Mouse (Mus musculus): ENCODE measurements around the gene Cfap97d1. TPM values are rescaled to one million over a fixed set of nuclear protein-coding genes. Genes with fewer than 3 reads are reported as not detected.

Cfap97d1 gene
- polyA plus RNA-seq, 1 experiment from 2014 or later = not detected

DNA sequence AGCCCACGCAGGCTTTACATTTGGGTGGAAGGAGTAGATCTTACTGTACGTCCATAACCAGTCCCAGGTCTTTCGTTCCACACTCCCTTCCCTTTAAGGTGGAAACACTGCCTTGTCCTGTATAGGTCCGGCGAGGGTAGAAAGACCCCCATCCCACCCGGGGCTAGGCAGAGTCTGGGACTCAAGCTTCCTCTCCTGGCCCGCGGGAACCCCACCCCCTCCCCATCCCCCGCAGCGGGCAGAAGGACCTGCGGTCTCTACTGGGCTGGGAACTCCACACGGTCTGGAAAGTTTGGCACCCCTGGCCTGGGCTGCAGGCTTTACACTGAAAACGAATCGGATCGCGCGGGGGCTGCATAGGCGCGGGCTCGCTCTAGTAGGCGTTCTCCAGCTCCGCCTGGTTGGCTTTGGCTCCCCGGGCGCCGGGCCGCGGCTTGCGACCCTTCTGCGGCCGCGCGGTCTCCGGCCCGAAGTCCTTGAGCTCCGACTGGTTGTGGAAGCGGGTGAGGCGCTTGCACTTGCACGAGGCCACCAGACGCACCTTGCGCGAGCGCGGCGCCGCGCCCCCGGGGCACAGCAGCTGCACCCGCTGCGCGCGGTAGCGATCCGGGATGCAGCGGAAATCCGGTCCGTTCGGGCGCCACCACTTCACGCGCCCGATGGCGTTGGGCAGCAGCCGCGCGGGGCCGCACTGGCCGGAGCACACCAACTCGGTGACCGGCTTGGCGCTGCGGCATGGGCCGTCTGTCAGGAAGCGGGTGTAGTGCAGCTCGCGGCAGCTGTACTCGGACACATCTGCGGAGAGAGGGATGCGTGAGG, 20.4 kb upstream of the Cfap97d1 start:
- H3K36me3 ChIP-seq = no peaks in the 10 kb centered on the region
- peak overlapping the region; percentile 56 for H3K4me3 ChIP-seq (replicated peaks)
- H3K27me3 ChIP-seq = peaks cover 89% of the 10 kb centered on the region
- H3K27ac ChIP-seq = no peak overlapping the region; the same call in 1 of the 2 replicates
- H3K4me2 ChIP-seq = peak overlapping the region; percentile 95
- H3K4me1 ChIP-seq (replicated peaks) = peaks cover 54% of the 10 kb centered on the region
- no peaks in the 10 kb centered on the region for H3K9me3 ChIP-seq
- under 1% methylated on average over 78 of the region's 78 CpGs for WGBS
- peak overlapping the region; percentile 62 for H3K9ac ChIP-seq (replicated peaks)
- no peak for ATAC-seq (ENCODE audit: insufficient number of reproducible peaks, insufficient read depth, low FRiP score, low TSS enrichment, low read depth)

DNA sequence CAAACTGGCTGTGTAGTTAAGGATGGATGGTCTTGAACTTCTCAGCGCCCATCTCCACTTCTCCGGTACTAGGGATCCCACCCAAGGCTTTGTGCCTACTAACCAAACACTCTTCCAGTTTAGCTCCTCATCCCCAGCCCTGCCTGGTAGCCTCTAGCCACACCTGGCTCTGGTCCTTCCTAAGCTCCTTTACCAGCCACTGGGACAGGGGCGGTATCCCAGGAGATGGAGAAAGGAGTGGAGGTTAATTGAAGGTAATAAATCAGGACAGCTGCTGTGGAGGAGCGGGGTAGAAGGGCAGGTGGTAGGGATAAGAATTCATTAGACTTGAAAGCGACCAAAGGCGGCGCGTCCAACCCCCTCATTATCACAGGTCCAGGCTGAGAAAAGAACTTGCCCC, 19.4 kb upstream of the Cfap97d1 start:
- peak overlapping the region; percentile 95; the same call in 1 of the 2 replicates for H3K4me2 ChIP-seq
- no peak overlapping the region for H3K9ac ChIP-seq (replicated peaks)
- WGBS = 1% methylated on average over 8 of the region's 8 CpGs
- peaks cover 88% of the 10 kb centered on the region for H3K27me3 ChIP-seq
- no peaks in the 10 kb centered on the region for H3K9me3 ChIP-seq
- no peak for ATAC-seq (ENCODE audit: insufficient number of reproducible peaks, insufficient read depth, low FRiP score, low TSS enrichment, low read depth)
- no peaks in the 10 kb centered on the region for H3K36me3 ChIP-seq
- no peak overlapping the region for H3K27ac ChIP-seq
- peak overlapping the region; percentile 56; the same call in 1 of the 2 replicates for H3K4me3 ChIP-seq (replicated peaks)
- H3K4me1 ChIP-seq (replicated peaks) = peaks cover 55% of the 10 kb centered on the region

DNA sequence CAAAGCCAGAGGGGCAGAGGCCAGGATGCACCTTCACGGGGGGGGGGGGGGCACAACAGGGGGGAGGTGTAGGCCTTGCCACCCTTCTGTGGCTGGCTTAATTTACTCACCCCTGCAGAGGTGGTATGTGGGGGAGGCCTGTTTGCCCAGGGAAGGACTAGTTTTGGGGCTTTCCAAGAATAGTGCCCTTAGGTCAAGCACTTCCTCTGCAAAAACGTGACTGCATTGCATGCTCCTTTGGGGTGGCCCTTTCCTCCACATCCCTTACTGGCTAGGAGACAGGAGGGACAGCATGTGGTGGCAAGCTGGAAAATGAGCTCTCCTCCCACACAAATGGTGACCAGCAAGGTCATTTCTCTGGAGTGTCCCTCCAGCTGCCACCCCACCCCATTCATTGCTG, 18.5 kb upstream of the Cfap97d1 start:
- Histone ChIP-seq H3K4me3 (replicated peaks) (peak overlapping the region; percentile 6; the same call in 1 of the 2 replicates), H3K27ac (no peak overlapping the region), H3K9ac (replicated peaks) (no peak overlapping the region), H3K36me3 (no peaks in the 10 kb centered on the region), H3K4me1 (replicated peaks) (peaks cover 55% of the 10 kb centered on the region), H3K4me2 (peak overlapping the region; percentile 95; the same call in 1 of the 2 replicates), H3K27me3 (peaks cover 84% of the 10 kb centered on the region), H3K9me3 (no peaks in the 10 kb centered on the region)
- WGBS = 19% methylated on average over 2 of the region's 2 CpGs
- no peak for ATAC-seq (ENCODE audit: insufficient number of reproducible peaks, insufficient read depth, low FRiP score, low TSS enrichment, low read depth)

DNA sequence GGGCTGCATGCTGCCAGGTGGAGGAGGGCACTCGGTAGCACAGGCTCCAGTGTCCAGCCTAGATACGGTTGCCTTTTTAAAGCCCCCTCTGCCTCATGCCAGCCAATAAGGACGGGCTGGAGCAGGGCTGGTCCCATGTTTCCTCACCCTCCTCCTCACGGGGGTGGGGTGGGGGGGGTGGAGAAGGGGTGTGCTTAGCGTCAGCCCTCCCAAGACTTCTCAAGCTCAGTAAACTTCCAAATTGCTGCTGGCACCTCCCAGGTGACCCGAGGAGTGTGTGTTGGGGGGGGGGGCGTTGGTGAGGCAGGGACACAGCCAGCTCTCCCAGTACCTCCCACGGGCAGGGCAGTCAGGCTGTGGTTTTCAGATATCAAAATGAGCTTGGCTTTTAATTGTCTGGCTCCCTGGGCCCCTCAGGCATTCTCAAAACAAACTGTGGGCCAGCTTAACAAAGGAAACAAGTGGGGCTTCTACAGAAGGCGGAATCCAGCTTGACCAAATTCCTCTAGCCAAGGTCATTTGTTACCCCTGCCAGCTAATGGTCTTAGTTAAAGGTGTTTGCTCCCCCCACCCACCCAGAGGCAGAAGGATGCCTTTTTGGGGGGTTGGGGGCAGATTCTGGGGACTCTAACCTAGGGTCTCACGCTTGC, 17.0 kb upstream of the Cfap97d1 start, which contains the start of gene Sost:
Sost (minus strand) TSS at position 51 of the 650 bp plus-strand sequence.
- Histone ChIP-seq H3K4me2 (peak within 1 kb of the TSS; percentile 13; the same call in 1 of the 2 replicates), H3K27ac (no peak within 1 kb of the TSS), H3K27me3 (peaks cover 69% of the 10 kb centered on the region), H3K4me1 (replicated peaks) (peaks cover 53% of the 10 kb centered on the region), H3K9me3 (no peaks in the 10 kb centered on the region), H3K36me3 (no peaks in the 10 kb centered on the region), H3K9ac (replicated peaks) (no peak within 1 kb of the TSS), H3K4me3 (replicated peaks) (peak within 1 kb of the TSS; percentile 6; the same call in 1 of the 2 replicates)
- 18% methylated on average over 10 of the region's 10 CpGs for WGBS
- no peak for ATAC-seq (ENCODE audit: insufficient number of reproducible peaks, insufficient read depth, low FRiP score, low TSS enrichment, low read depth)

DNA sequence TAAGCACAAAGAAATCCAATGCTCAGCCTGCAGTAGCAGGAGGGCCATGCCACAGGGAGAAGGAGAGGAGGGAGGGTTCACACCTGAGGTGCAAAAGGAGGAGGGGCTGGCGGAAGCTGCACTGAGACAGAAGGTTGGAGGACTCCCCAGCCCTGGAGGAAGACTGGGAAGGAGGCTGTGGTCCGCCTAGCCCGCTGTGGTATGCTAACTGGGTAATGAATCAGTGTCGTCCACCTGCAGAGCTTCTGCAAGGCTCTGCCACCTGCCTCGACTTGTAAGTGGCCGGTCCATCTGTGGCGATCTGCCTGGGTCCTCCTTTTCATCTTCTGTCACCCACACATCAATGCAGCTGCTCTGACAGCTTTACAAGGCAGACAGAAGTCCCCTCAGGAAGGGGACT, 15.8 kb upstream of the Cfap97d1 start:
- Histone ChIP-seq H3K4me2 (no peak overlapping the region), H3K9me3 (no peaks in the 10 kb centered on the region), H3K27ac (no peak overlapping the region), H3K36me3 (no peaks in the 10 kb centered on the region), H3K4me1 (replicated peaks) (peaks cover 47% of the 10 kb centered on the region), H3K9ac (replicated peaks) (no peak overlapping the region), H3K27me3 (peaks cover 57% of the 10 kb centered on the region), H3K4me3 (replicated peaks) (no peak overlapping the region)
- 2% methylated on average over 7 of the region's 7 CpGs for WGBS
- no peak; the same call in 1 of the 2 replicates for ATAC-seq (ENCODE audit: insufficient number of reproducible peaks, insufficient read depth, low FRiP score, low TSS enrichment, low read depth)

DNA sequence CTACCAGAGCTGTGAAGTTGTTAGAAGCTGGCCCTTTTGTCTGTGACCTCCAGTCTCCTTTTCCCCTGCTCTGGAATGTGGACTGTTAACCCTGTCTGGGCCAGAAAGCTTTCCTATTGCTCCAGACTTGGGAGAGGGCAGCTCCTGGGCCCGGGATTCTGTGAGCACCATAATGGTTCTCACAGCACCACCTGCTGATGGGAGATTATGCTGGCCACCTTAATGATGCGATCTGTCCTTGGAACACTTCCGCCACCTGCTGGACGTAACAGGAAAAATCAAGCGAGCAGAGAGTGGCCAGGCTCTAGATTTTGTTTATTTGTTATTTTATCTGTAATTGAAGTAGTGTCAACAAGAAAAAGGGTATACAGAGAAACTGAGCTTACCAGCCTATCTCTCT, 15.3 kb upstream of the Cfap97d1 start:
- H3K9ac ChIP-seq (replicated peaks) = no peak overlapping the region
- H3K27me3 ChIP-seq = peaks cover 52% of the 10 kb centered on the region
- H3K4me3 ChIP-seq (replicated peaks) = no peak overlapping the region
- WGBS = under 1% methylated on average over 5 of the region's 5 CpGs
- no peak overlapping the region for H3K27ac ChIP-seq
- H3K36me3 ChIP-seq = no peaks in the 10 kb centered on the region
- no peak overlapping the region for H3K4me2 ChIP-seq
- H3K4me1 ChIP-seq (replicated peaks) = peaks cover 47% of the 10 kb centered on the region
- peak; percentile 37; the same call in 1 of the 2 replicates for ATAC-seq (ENCODE audit: insufficient number of reproducible peaks, insufficient read depth, low FRiP score, low TSS enrichment, low read depth)
- no peaks in the 10 kb centered on the region for H3K9me3 ChIP-seq

DNA sequence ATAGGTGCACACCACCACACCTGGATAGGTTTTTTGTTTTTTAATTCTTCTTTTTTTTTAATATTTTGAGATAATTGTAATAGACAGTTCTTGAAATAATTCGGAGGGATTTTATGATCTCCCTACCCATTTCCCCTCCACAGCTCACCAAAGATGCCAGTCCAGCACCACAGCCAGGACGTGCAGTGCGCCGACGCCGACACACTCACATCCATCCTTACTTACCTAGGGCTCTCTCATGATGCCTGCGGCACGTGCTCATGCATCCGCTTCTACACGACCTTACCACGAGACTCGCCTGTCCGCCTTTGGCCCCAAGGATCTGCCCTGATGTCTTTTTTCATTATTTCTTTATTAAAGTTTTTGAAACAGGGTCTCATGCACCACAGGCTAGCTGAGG, 14.2 kb upstream of the Cfap97d1 start:
- no peaks in the 10 kb centered on the region for H3K36me3 ChIP-seq
- H3K4me3 ChIP-seq (replicated peaks) = no peak overlapping the region
- no peak overlapping the region for H3K27ac ChIP-seq
- no peak overlapping the region for H3K9ac ChIP-seq (replicated peaks)
- peaks cover 44% of the 10 kb centered on the region for H3K4me1 ChIP-seq (replicated peaks)
- 85% methylated on average over 13 of the region's 13 CpGs for WGBS
- no peaks in the 10 kb centered on the region for H3K9me3 ChIP-seq
- H3K27me3 ChIP-seq = peaks cover 42% of the 10 kb centered on the region
- no peak overlapping the region for H3K4me2 ChIP-seq
- no peak for ATAC-seq (ENCODE audit: insufficient number of reproducible peaks, insufficient read depth, low FRiP score, low TSS enrichment, low read depth)

DNA sequence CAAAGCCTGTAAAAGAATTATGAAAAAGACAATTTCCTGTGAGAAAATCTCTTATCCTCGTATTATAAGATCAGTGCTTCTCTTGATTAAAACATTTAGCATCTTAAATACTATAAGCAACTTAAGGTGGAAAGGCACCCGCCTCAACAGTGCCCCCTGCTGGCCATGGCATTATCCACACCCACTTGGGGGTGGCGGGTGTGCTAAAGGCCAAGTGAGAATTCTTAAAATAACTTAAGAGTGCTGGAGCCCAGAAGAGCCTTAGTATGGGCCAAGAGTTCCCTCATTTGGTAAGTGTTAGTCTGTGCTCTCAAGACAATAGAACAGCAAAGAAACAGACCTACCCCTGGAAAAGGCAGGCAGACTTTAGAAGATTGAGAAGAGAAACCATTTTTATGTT, 12.7 kb upstream of the Cfap97d1 start:
- WGBS = 47% methylated on average over 3 of the region's 3 CpGs
- ATAC-seq (ENCODE audit: insufficient number of reproducible peaks, insufficient read depth, low FRiP score, low TSS enrichment, low read depth) = no peak
- no peak overlapping the region for H3K9ac ChIP-seq (replicated peaks)
- no peak overlapping the region for H3K4me2 ChIP-seq
- no peaks in the 10 kb centered on the region for H3K36me3 ChIP-seq
- peaks cover 35% of the 10 kb centered on the region for H3K4me1 ChIP-seq (replicated peaks)
- no peak overlapping the region for H3K4me3 ChIP-seq (replicated peaks)
- no peaks in the 10 kb centered on the region for H3K9me3 ChIP-seq
- no peak overlapping the region for H3K27ac ChIP-seq
- peaks cover 26% of the 10 kb centered on the region for H3K27me3 ChIP-seq

DNA sequence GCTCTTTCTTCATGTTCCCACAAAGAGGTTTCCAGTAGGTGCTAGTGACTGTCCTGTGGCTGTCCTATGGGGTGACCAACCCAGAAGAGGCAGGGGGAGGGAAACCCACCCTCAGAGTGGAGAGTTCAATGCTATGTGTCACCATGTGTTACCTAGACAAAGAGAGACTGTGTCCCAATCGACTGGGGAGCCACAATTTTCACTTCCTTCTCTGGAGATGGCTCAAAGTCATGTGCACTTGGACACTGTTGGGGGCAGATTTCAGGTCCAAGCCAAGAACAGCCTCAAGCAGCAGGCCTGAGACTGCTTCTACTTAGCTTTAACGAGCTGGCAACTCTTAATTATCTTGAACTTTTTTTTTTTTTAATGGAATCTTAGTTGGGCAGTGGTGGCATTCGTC, 12.0 kb upstream of the Cfap97d1 start:
- Histone ChIP-seq H3K27ac (no peak overlapping the region), H3K27me3 (peaks cover 19% of the 10 kb centered on the region), H3K36me3 (no peaks in the 10 kb centered on the region), H3K9me3 (no peaks in the 10 kb centered on the region), H3K4me2 (no peak overlapping the region), H3K4me3 (replicated peaks) (no peak overlapping the region), H3K9ac (replicated peaks) (no peak overlapping the region), H3K4me1 (replicated peaks) (peaks cover 28% of the 10 kb centered on the region)
- ATAC-seq (ENCODE audit: insufficient number of reproducible peaks, insufficient read depth, low FRiP score, low TSS enrichment, low read depth) = no peak
- WGBS = 63% methylated on average over 3 of the region's 3 CpGs

DNA sequence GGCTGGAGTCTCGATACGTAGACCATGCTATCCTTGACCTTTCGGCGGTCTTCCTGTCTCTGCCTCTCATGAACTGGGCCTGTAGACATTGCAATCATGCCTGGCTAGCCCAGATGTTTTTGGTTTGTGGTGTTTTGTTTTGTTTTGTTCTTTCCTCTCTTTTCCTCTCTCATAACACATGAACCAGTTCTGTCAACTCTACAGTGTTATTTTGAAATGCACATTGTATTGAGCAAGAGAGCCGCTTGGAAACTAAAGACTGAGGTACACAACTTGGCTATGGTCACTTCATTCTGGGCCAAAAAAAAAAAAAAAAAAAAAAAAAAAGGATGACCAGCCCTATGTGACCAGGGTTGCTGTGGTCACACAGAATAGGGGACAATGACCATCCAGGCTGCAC, 11.4 kb upstream of the Cfap97d1 start:
- ATAC-seq (ENCODE audit: insufficient number of reproducible peaks, insufficient read depth, low FRiP score, low TSS enrichment, low read depth) = no peak
- no peaks in the 10 kb centered on the region for H3K9me3 ChIP-seq
- H3K27me3 ChIP-seq = peaks cover 13% of the 10 kb centered on the region
- no peaks in the 10 kb centered on the region for H3K36me3 ChIP-seq
- no peak overlapping the region; the same call in 1 of the 2 replicates for H3K27ac ChIP-seq
- H3K4me3 ChIP-seq (replicated peaks) = no peak overlapping the region
- H3K4me2 ChIP-seq = 0 out of 2 replicates have a peak overlapping the region, but pooled peaks have one; percentile 39
- H3K4me1 ChIP-seq (replicated peaks) = peaks cover 23% of the 10 kb centered on the region
- WGBS = 77% methylated on average over 5 of the region's 5 CpGs
- no peak overlapping the region for H3K9ac ChIP-seq (replicated peaks)

DNA sequence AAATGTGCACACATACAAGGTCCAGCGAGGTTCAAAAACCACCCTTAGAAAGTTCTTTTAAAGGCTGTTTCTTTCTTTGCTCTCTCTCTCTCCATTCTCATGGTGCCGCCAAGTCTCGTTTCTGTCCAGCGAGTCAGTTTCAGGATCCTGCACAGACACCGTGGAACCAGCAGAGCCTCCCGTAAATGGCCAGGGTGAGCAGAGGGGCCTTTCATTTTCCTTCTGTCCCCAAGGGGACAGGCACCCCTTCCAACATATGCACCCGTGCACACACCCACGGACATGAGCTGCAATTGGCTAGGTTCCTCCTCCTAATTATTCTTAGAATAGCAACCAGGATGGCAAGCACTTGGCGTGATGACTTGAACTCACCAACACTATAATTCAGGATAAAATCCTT, 10.6 kb upstream of the Cfap97d1 start:
- H3K9ac ChIP-seq (replicated peaks) = no peak overlapping the region
- H3K27ac ChIP-seq = no peak overlapping the region
- no peak overlapping the region for H3K4me3 ChIP-seq (replicated peaks)
- H3K4me2 ChIP-seq = peak overlapping the region; percentile 39
- 45% methylated on average over 9 of the region's 9 CpGs for WGBS
- H3K4me1 ChIP-seq (replicated peaks) = peaks cover 20% of the 10 kb centered on the region
- no peaks in the 10 kb centered on the region for H3K36me3 ChIP-seq
- ATAC-seq (ENCODE audit: insufficient number of reproducible peaks, insufficient read depth, low FRiP score, low TSS enrichment, low read depth) = no peak
- H3K27me3 ChIP-seq = peaks cover 5% of the 10 kb centered on the region
- no peaks in the 10 kb centered on the region for H3K9me3 ChIP-seq

Measured in limb, embryonic 12.5 days (tissue).